Mouse (Mus musculus): Measurements from ENCODE around the gene Zfp78. TPM values are rescaled to one million over a fixed set of nuclear protein-coding genes. Genes with fewer than 3 reads are reported as not detected.
A peak's percentile ranks its signal among the peaks of the same experiment; 100 is the strongest.
"Not testable (repeated sequence)": the region's sequence is repeated elsewhere in the genome, so short reads cannot be mapped to it uniquely, and the experiment has no call there.

Gene Zfp78
- polyA plus RNA-seq (2017; shearing (Covaris generic)), result 1 to 10 TPM; 1.8 to 2.4 TPM

- ATAC-seq, result peak; percentile 66
These were observed at the start of gene Zfp78 for GRCm38 (mm10) chr7:6363047-6363488. Gene Zfp78 (plus strand): TSS chr7:6363280.

DNA sequence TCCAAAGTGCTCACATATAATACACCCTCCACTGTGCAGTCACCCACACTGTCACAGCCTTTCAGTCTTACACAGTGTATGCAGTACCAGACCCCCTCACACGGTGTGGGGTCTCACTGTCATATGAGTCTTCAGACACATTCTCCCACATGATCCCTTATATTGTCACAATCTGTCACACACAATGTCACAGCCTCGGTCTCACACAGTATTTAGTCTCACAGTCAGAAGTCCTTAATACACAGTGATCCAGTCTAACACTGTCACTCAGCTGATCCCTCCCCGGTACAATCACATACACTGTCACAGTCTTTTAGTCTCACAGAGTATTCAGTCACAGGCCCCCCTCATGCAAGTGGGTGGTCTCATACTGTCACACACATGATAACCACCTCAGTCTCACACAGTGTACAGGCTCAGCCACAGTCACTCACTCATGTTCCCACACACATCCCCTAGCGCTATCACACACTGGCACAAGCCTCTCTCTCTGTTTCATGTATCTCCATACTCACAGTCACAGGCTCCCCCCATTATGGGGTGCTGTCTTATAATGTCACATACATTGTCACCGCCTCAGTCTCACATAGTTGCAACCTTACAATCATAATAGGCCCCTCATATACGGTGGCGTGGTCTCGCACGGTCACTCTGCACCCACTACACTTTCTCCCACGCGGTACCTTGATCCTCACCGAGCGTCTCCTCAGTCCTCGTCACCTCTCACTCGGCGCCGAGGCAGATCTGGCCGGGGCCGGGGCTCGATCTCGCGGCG lies 32.4 kb upstream of the Zfp78 start:
- no peak for ATAC-seq

DNA sequence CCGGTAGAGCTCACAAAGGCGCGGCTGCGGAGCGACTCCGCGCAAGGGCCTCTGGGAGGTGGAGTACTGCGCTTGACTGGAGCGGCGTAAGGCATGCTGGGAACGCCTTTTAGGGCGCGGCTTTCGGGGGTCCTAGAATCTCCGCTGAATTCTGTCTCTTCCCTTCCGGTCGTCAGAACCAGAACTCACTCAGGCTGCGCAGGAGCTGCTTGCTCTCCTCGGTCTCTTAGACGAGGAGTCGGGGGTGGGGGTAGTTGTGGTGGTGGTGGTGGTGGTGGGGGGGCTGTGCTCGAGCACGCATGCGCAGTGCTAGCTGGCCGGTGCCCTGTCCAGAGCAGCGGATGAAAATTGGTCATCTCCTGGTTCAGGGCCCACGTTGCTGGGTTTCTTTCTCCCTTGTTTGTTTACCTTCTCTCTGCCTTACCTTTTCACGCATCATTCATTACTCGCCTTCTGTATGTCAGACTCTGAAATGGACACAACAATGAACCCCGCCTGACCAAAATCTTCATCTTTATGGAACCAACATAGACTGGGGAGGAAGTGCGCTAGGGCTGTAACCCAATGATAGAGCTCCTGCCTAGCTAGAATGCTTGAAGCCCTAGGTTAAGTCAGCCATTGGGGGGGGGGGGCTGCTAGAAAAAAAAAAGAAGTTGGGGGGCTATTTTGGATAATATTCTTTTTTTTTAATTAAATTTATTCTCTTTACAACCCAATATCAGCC lies 31.7 kb upstream of the Zfp78 start, which contains the start of gene Zfp583:
Gene Zfp583, minus strand, starts transcription at position 53 of the 724 bp plus-strand sequence.
- ATAC-seq, result peak; percentile 73

DNA sequence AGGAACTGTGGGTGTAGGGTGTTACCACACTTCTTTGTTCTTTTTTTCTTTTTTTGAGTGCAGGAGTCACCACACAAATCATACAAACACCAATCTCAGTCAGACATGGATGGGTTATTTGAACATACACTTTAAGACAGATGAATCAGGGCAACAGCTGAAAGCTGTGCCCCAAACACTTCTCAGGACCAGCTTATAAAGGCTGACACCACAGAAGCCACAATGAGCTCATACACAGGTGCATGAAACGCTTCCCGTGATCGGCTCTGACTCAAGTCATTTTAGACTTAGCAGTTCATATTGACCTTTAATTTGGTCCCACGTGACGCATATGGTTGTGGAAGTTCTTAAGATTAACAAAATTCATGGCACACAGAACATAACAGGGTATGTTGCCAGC lies 23.2 kb upstream of the Zfp78 start:
- no peak for ATAC-seq

DNA sequence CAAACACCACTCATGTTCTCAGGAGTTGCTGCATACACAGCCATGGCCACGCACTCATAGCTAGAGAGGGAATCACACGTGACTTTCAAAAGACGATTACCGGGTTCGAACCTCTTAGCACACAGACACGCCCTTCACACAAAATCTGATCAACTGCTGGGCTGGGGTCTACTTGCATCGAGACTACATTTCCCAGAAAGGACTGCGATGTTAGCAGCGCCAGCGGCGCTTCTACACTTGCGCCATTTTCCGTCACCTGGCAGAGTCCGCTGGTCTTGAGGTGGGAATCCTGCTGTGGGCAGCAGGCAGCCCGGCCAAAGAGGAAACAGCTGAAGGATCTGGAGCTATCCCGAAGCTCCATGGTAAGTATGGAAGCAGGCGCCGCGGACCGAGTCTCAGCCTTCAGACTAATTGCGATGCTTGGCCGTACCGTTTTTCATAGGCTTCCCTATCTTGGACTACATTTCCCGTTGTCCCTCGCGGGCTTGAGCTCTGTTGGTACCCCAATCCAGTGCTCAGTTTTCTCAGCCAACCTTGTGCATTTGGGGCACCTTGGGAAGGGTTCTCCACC lies 19.5 kb upstream of the Zfp78 start, which contains the start of gene Gm3854:
Gene Gm3854, plus strand, starts transcription at position 259 of the 571 bp plus-strand sequence.
- ATAC-seq, result peak; percentile 49

DNA sequence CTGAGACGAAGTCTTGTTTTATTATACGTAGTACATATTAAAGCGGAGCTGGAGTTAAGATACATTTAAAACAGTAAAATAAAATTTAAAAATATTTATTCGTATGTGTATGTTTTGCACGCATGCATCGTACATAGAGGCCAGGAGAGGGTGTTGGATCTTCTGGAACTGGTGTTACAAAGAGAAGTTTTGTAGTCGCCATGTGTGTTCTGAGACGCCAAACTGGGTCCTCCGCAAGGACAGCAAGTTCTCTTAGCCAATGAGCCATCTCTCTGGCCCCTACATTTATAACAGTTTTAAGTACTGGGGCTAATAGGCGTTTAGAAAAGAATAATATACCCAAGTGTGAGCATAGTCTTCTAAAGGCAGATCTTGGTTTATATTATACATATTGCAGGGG lies 19.0 kb upstream of the Zfp78 start:
- ATAC-seq, result no peak

GRCm38 (mm10) chr7:6358121-6358520 lies 5.0 kb upstream of the Zfp78 start:
- ATAC-seq, result no peak

GRCm38 (mm10) chr7:6358937-6359590 lies 4.0 kb upstream of the Zfp78 start:
- no peak for ATAC-seq

- no peak for ATAC-seq
These were observed 2.5 kb upstream of the Zfp78 start for GRCm38 (mm10) chr7:6360477-6361060.

DNA sequence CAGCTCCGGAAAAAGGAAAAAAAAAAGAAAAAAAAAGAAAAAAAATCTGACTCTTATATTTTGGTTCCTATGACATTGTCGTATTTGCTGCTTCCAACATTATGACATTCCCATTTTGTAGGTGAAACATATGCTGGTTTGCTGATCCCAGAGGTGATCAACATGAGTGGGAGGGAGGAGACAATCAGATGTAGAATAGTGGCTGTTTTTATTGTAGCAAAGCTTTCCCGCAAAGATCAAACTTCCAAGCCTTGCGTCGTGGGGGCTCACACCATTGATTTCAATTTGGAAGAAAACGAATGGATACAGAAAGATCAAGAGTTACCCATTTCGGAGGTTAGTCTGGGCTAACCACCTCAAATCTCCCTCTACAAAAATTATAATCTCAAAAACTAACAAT lies 1.3 kb upstream of the Zfp78 start:
- ATAC-seq, result no peak

DNA sequence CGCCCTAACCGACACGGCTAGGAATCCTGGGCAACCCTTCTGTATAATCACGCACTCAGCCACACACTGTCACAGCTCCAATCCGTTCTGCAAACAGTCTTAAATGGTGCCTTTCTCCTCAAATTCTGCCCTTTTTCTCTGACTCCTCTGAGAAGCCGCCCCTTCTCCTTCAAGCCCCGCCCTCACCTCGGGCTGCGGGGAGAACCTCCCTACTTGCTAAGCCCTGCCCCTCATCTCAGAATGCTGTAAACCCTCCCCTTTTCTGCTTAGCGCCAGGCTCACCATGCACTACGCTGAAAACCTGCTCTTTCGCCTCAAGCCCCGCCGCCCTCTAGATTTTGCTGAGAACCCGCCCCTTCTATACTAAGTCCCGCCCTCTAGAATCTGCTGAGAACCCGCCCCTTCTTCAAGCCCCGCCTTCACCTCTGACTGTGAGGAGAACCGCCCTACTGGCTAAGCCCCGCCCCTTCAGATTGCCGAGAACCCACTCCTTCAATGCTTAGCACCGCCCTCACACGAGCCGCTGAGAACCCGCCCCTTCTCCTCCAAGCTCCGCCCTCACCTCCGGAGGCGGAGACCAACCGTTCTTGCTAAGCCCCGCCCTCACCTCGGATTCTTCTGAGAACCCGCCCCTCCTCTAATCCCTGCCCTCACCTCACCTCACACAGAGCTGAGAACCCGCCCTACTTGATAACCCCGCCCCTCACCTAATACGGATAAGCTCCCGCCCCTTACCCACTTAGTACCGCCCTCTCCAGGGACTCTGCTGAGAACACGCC lies 623 bp upstream of the Zfp78 start:
- ATAC-seq, result peak; percentile 74

DNA sequence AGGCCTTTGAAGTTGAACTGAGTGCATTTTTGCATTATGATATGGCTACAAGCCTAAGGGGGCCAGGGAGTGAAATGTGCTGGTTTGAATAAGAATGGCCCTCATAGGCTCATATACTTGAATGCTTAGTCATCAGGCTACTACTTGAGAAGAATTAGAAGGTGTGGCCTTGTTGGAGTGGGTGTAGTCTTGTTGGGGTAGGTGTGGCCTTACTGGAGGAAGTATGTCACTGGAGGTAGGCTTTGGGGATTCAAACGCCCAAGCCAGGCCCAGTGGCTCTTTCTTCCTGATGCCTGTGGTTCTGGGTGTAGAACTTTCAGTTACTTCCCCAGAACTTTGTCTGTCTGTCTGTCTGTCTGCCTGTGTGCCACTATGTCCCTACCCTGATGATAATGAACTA lies 1.7 kb downstream of the Zfp78 start:
- ATAC-seq, result no peak

GRCm38 (mm10) chr7:6367185-6367584 lies 4.1 kb downstream of the Zfp78 start:
- ATAC-seq, result no peak

GRCm38 (mm10) chr7:6368146-6368545 lies 5.1 kb downstream of the Zfp78 start:
- ATAC-seq, result not testable (repeated sequence)

DNA sequence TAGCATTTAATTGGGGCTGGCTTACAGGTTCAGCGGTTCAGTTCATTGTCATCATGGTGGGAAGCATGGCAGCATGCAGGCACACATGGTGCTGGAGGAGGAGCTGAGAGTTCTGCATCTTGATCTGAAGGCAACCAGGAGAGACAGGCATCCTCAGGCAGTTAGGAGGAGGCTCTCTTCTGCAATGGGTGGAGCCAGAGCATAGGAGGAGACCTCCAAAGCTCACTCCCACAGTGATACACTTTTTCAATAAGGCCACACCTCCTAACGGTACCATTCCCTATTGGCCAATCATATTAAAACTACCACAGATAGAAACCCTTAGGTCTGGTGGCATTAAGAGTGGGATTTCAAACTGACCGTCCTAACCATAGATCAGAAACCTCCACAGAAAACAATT lies 6.4 kb downstream of the Zfp78 start:
- no peak for ATAC-seq

DNA sequence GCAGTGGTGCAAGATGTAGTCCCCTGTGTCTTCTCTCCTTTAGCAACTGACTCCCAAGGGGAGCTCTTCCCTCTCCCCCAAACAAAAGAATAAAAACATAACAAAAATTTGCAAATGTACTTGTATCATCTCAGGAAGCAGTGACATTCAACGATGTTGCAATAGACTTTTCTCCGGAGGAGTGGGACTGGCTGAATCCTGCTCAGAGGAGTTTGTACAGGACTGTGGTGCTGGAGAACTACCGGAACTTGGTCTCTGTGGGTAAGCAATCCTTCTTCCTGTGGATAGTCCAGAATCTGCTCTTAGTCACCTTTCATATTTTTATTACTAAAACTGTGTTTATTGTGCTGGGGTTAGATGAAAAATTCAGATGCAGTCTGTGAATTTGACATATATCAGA lies 9.9 kb downstream of the Zfp78 start:
- ATAC-seq, result no peak

DNA sequence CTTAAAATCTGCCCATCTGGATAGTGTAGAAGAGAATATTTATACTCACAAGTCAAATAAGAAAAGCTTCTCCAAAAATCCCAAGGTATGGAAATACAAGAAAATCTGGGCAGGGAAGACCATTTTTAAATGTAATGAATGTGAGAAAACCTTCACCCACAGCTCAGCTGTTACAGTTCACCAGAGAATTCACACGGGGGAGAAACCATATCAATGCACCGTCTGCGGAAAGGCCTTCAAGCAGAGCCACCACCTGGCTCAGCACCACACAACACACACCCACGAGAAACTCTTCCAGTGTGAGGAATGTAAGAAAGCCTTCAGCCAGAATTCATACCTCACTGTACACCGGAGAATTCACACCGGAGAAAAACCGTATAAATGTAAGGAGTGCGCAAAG lies 15.4 kb downstream of the Zfp78 start:
- ATAC-seq, result no peak

GRCm38 (mm10) chr7:6381431-6381830 lies 18.4 kb downstream of the Zfp78 start:
- no peak for ATAC-seq

DNA sequence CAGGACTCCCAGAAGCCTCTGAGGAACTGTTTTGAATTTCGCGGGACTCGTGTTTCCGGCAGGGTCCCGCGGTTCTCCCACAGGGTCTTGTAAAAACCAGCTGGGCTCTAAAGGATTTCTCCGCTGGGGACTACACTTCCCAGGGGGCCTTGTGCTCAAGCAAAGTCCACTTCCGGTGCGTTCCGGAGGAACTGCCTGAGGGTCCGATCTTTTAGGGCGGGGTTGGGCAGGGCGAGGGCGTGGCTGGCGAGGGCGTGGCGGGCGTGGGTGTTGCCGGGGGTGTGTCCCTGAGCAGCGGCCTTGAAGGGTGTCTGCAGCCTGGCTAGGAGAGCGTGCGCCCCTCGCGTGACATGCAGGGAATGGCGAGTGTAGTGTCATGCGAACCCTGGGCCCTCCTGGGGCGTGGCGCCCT lies 20.0 kb downstream of the Zfp78 start, which contains the start of gene Zfp28:
Gene Zfp28, plus strand, starts transcription at position 252 of the 412 bp plus-strand sequence.
- ATAC-seq, result peak; percentile 90

GRCm38 (mm10) chr7:6384011-6384410 lies 20.9 kb downstream of the Zfp78 start:
- no peak for ATAC-seq

GRCm38 (mm10) chr7:6386995-6387394 lies 23.9 kb downstream of the Zfp78 start:
- ATAC-seq, result no peak

- ATAC-seq, result no peak
These were observed 25.9 kb downstream of the Zfp78 start for GRCm38 (mm10) chr7:6388971-6389370.

Measured in activated CD4-positive, CD25-positive, alpha-beta regulatory T cell, adult 4 months (primary cell).